Mouse (Mus musculus) adrenal gland, adult 18-20 months (tissue): ENCODE data around the gene Synpr. TPM values are rescaled to one million over a fixed set of nuclear protein-coding genes. Genes with fewer than 3 reads are reported as not detected.
"Not testable (repeated sequence)": the region's sequence is repeated elsewhere in the genome, so short reads cannot be mapped to it uniquely, and the experiment has no call there.

Source experiments
- DNase-seq, 2 experiments: peaks; one replicate each; pipeline ENCODE4 v3.0.0; 2021 to 2022; ENCODE audit warnings: low spot score in 2 of 2
- long read RNA-seq, 2 experiments: library from polyadenylated mRNA; stranded (forward); transcript quantifications; one replicate each; pipeline ENCODE4 v2.0.0; 2021
- total RNA-seq, 2 experiments: library from RNA; stranded (reverse); gene quantifications; 1 replicate in 1 of 2; 2 replicates in 1 of 2; pipeline ENCODE4 v1.2.3; 2021

The Synpr gene
- total RNA-seq, result 10 to 100 TPM in 1 of 2 experiments, 1 to 10 TPM in 1; 9.5 to 11.7 TPM
- long read RNA-seq, experiment 1, result 0 reads
- long read RNA-seq, experiment 2, partial matches to known transcripts, result 3 of 7 reads
- long read RNA-seq, experiment 2, other reads (novel, unspliced or antisense), result 3 of 7 reads

- peak in 1 of 2 experiments; percentile 1 for DNase-seq
Measured at GRCm38 (mm10) chr14:13284091-13284844, at the start of gene Synpr. Gene Synpr, plus strand, starts transcription at chr14:13284780.

GRCm38 (mm10) chr14:13236929-13237328 lies 47.7 kb upstream of the Synpr start:
- peak in 1 of 2 experiments; percentile 21 for DNase-seq

DNA sequence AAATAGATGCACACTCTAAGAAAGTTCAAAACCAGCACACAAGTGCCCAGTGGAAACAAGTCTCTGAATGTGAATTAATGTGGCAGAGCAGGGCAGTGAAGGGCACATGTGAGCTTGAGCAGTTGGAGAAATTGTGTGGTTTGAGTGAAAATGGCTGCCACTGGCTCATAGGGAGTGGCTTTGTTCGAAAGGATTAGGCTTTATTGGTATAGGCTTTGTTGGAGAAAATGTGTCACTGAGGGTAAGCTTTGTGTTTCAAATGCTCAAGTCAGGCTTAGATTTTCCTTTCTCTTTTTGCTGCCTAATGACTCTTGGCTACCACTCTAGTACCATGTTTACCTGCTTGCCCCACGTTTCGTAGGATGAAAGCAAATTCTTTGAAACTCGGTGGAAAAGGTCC lies 37.1 kb upstream of the Synpr start:
- no peak for DNase-seq

- DNase-seq, result no peak
Measured at GRCm38 (mm10) chr14:13249361-13249760, 35.2 kb upstream of the Synpr start.

DNA sequence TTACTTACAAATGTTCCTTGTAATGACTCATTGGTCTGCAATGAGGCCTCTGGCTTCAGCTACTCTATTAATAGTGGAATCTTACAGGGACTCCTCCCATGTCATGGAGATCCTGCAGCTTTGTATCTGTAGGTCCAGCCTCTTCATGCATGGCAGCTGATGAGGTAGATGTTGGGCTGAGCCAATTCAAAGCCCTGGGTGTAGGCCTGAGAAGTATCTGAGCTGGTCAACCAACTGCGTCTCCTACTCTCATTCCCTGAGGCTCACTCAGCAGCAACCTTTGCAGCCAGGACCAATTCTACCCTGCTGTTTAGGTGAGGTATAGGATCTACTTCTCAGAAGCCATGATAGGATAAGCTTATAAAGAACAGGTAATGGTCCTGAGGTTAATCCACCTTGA lies 32.0 kb upstream of the Synpr start:
- DNase-seq, result no peak

DNA sequence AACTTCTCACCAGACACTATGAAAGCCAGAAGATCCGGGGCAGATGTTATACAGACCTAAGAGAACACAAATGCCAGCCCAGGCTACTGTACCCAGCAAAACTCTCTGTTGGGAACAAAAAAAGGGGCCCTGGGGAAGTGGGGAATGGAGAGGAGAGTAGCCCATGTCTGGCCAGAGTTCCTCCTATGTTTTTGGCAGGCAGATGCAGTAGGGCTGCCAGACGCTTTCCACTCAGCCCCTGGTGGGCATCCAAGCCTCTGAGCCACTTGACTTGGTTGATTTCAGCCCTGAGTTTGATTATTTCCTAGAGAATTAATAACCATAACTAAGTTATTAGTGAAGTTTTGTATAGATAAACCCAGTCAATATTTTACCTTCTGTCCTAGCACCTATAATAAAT lies 29.8 kb upstream of the Synpr start:
- not testable (repeated sequence) for DNase-seq

- DNase-seq, result no peak
Measured at GRCm38 (mm10) chr14:13262406-13262805, 22.2 kb upstream of the Synpr start.

- DNase-seq, result no peak
Measured at GRCm38 (mm10) chr14:13266331-13266730, 18.2 kb upstream of the Synpr start.

DNA sequence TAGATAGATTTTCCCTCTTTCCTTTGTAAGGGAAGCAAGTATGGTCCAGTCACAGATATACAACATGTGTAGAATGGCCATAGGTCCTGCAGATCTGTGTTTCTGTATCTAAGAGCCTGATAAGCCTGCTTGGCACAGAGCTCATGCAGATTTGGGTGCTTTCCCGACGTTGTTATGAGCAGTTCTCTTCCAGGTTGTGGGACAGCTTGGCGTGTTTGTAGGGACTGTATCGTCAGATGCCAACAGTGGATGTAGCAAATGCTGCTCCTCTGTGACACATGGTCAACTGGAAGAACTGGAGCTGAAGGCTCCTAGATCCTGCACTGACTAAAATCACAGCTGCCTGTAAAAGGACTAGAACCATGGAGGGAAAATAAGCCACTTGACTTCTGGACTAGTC lies 17.4 kb upstream of the Synpr start:
- DNase-seq, result no peak

DNA sequence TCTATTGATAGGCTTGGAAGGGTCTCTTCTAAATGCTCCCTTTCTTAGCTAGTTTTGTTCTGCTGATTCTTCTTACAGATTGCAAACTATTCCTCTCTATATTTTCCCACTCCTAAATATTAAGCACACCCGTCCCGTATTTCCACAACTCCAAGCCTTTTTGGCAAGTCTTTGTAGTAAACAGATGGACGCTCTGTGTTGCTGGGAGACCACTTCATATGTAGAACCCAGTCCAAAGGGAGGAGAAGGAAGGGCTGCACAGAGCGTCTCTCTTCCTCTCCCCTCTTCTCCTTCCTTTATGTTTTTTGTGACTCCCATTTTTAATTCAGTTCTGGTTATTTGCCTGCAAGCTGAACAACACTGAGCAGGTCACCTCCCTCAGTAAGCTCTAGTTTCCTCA lies 1.4 kb upstream of the Synpr start:
- no peak for DNase-seq

- no peak for DNase-seq
Measured at GRCm38 (mm10) chr14:13284845-13285198, 242 bp downstream of the Synpr start.

DNA sequence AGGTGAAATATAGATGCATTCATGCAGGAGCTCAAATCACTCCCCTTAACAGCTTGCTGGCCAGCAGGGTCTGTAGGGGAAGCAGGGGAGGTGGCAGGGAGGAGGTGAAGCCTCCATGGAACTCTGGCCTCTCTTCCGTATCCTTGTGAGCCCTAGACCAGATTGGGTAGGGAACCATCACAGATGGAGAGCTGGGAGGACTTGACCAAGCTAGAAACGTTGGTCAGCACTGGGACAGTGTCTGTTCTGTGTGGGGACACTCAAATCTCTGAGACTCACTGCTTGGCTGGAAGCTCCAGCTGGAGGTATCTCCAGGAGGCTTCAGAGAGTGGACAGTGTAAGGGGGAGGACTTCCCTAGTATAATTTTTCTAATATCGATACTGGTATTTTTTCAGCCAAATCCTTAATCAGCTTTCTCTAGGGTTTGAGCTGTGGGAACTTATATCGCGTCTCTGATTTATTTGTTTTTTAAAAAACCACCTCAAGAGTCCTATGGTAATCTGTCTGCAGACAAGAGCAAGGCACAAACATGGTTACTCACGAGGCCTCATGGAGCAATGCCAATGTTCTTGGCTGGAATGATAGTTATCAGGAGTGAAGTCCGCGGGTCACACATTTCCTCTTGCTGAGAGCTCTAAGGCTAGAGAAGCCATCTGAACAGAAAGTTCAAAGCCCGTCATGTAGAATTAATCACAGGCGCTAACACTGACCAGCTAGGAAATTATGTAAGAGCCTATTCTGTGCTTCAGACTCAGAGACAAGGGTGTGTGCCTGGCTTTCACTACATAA lies 956 bp downstream of the Synpr start:
- DNase-seq, result no peak

- DNase-seq, result no peak
Measured at GRCm38 (mm10) chr14:13294200-13294599, 9.6 kb downstream of the Synpr start.

- DNase-seq, result no peak
Measured at GRCm38 (mm10) chr14:13314323-13314722, 29.7 kb downstream of the Synpr start.

DNA sequence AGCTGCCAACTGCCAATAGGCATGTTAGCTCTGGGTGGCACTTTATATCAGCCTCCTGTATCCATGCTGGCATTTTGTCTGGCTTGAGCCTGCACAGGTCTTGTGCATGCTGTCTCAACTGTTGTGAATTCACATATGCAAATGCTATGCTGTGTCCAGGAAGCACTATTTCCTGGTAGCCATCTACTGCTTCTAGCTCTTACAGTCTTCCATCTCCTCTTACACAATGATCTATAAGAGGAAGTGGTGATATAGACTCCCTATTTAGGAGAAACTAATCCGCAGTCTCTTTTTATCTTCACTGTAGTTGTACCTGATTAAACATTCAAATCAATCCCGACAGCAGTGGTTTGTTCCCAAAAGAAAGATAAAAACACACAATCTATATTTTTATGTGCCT lies 43.9 kb downstream of the Synpr start:
- DNase-seq, result no peak

- DNase-seq, result no peak
Measured at GRCm38 (mm10) chr14:13332497-13333306, 48.1 kb downstream of the Synpr start.

DNA sequence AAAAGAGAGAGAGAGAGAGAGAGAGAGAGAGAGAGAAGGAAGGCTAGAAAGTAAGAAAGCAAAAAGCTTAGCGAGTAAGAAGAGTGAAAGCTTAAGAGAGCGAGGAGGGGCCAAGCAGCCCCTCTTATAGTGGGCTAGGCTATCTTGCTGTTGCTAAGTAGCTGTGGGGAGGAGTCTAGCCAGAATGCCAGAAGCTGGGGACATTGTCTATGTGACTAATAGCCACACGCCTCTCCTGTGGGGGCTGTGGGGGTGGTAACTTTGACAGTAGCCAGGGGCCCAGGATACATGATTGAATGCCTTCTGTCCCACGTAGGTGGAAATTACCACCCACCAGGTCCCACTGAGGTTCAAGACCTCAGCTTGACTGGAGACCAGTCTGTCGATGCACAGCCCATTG lies 48.8 kb downstream of the Synpr start:
- no peak for DNase-seq

DNA sequence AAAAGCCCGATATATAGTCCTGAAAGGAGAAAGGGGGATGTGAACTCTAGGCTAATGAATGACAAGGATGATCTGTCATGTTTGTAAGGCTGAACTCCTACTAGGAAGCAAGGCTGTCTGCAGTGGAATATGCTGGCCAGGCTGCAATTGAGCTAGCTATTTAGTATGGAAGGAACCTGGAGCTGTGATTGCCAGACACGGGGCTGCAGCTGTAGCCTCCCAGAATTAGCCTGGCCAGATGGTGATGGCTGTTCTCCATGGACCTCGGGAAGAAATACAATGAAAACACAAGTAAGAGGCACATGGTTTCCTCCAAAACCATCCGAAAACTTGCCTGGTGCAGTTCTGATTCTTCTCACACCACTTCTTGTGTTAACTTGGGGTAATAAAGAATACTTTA lies 51.6 kb downstream of the Synpr start:
- DNase-seq, result no peak

GRCm38 (mm10) chr14:13340688-13341087 lies 56.1 kb downstream of the Synpr start:
- no peak for DNase-seq

- no peak for DNase-seq
Measured at GRCm38 (mm10) chr14:13344240-13344639, 59.7 kb downstream of the Synpr start.

GRCm38 (mm10) chr14:13349170-13349865 lies 64.7 kb downstream of the Synpr start:
- DNase-seq, result no peak
